Mouse (Mus musculus) heart, adult 9 months (tissue): ENCODE measurements around the gene Atp6v1e2.

Experiments
- DNase-seq, 2 experiments: peaks; one replicate each; pipeline ENCODE4 v3.0.0; 2022; ENCODE audit warnings: low spot score in 2 of 2

The Atp6v1e2 gene

GRCm38 (mm10) chr17:86917048-86917447, 30.6 kb downstream of the Atp6v1e2 start, which contains the start of gene Tmem247:
Tmem247 (plus strand) TSS chr17:86917348.
- DNase-seq, result no peak

GRCm38 (mm10) chr17:86915540-86915939, 32.2 kb downstream of the Atp6v1e2 start:
- DNase-seq, result no peak

GRCm38 (mm10) chr17:86913003-86913607, 34.6 kb downstream of the Atp6v1e2 start:
- no peak for DNase-seq

- DNase-seq, result no peak
Measured at GRCm38 (mm10) chr17:86911261-86911660, 36.4 kb downstream of the Atp6v1e2 start.

GRCm38 (mm10) chr17:86909733-86910495, 37.8 kb downstream of the Atp6v1e2 start:
- no peak for DNase-seq

- no peak for DNase-seq
Measured at GRCm38 (mm10) chr17:86908316-86908715, 39.4 kb downstream of the Atp6v1e2 start.

GRCm38 (mm10) chr17:86907092-86907491, 40.6 kb downstream of the Atp6v1e2 start:
- DNase-seq, result no peak

GRCm38 (mm10) chr17:86906601-86907000, 41.1 kb downstream of the Atp6v1e2 start:
- DNase-seq, result no peak

- peak; percentile 58 to 84 for DNase-seq
Measured at GRCm38 (mm10) chr17:86906136-86906461, 41.6 kb downstream of the Atp6v1e2 start.

GRCm38 (mm10) chr17:86905297-86906135, 42.2 kb downstream of the Atp6v1e2 start:
- peak; percentile 51 to 58 for DNase-seq

- no peak for DNase-seq
Measured at GRCm38 (mm10) chr17:86904206-86904605, 43.5 kb downstream of the Atp6v1e2 start.

- no peak for DNase-seq
Measured at GRCm38 (mm10) chr17:86903596-86903995, 44.1 kb downstream of the Atp6v1e2 start.

- DNase-seq, result no peak
Measured at GRCm38 (mm10) chr17:86902399-86903067, 45.2 kb downstream of the Atp6v1e2 start.

GRCm38 (mm10) chr17:86900564-86900963, 47.1 kb downstream of the Atp6v1e2 start:
- no peak for DNase-seq

- no peak for DNase-seq
Measured at GRCm38 (mm10) chr17:86899821-86900220, 47.9 kb downstream of the Atp6v1e2 start.

- no peak for DNase-seq
Measured at GRCm38 (mm10) chr17:86897486-86898165, 50.1 kb downstream of the Atp6v1e2 start.

GRCm38 (mm10) chr17:86895191-86895590, 52.5 kb downstream of the Atp6v1e2 start:
- DNase-seq, result no peak
